Mouse (Mus musculus): ENCODE measurements around the gene Pbxip1. TPM values are rescaled to one million over a fixed set of nuclear protein-coding genes. Genes with fewer than 3 reads are reported as not detected.

Gene Pbxip1
- total RNA-seq, 2 experiments from 2014 or later, result 70.0 to 76.0 TPM

DNA sequence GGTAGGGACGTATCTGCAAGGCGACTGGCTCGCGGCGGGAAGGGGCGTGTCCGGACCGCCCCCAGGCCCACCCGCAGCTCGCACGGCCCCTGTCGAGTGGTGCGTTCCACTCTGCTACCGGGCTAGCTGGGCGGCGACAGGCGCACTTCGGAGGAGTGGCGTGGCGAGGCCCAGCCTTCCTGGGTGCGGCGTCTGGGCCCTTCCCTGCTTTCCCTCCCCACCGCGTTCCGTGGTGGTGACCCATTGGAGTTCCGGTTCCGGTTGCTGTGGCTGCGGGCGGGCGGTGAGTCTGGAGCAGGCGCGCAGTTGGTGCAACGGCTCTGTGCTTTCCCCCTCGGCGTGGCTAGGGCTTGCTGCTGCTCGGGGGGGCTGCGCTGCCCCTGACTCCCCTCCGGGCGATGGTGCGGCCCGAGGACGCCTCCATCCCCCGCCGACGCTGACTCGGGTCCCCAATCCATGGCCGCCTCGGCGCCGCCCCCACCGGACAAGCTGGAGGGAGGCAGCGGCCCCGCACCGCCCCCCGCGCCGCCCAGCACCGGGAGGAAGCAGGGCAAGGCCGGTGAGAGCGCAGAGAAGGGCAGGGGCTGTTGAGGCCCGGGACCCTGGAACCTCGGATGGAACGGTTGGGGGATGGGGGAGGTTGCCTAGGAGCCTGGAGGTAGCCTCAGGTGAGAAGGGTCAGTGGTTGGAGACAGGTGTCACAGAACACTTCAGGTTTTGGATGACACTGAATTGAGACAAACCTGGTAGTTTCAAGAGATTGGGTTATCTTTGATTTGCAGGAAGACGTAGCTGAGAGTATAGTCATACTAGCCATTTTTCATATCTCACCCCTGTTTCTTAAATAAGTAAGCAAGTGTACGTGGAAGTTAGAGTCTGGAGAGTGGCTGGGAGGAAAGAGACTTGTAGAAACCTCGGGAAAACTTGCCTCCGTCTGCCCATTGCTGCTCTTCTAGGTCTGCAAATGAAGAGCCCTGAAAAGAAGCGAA, 6.0 kb upstream of the Pbxip1 start, which contains the start of gene Pygo2:
TSS of gene Pygo2 (plus strand) at position 44 of the 989 bp plus-strand sequence.
- DNase-seq, result peak; percentile 94 to 98

DNA sequence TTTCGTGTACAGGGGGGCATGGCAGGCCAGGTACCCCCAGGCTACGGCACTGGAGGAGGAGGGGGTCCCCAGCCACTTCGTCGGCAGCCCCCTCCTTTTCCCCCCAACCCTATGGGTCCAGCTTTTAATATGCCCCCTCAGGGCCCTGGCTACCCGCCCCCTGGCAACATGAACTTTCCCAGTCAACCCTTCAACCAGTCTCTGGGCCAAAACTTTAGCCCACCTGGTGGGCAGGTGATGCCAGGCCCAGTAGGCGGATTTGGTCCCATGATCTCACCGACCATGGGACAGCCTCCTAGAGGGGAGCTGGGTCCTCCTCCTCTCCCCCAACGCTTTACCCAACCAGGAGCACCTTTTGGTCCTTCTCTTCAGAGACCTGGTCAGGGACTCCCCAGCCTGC, 3.9 kb upstream of the Pbxip1 start:
- DNase-seq, result no peak

DNA sequence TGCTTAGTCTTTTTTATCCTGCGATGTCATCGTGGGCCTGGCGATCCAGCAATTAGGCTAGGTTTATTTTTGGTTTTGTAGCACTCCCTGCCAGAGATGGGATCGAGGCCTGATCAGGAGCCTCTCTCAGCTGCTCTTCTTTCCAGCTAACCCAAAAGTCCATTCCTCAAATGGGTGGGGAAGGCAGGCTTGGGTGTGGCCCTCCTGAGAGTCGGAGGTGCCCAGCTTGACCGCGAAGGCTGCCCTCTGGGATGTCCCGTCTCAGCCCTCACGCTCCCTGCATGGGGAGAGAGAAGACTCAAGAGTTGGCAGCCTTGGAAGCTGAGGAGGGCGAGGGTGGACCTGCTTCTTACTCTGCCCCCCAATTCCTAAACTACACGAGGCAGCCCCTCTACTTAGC, 2.0 kb upstream of the Pbxip1 start:
- DNase-seq, result no peak

DNA sequence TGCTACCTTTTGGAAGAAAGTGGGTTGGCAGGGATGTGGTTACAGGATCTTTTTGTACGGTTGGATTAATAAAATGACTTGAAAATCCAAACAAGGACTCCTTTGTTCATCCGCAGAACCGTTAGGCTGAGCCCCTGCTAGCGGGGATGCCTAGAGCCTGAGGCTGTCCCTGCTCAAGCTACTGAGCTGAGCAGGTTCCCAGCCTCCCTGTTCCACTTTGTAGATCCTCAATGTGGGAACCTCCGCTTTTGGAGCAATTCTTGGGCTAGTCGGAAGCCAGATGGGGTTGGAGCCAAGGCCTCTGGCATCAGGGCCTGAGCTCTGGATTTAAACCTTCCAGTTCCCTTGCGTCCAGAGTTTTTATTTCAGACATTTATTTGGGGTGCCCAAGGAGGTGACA, 1.5 kb upstream of the Pbxip1 start:
- no peak for DNase-seq

DNA sequence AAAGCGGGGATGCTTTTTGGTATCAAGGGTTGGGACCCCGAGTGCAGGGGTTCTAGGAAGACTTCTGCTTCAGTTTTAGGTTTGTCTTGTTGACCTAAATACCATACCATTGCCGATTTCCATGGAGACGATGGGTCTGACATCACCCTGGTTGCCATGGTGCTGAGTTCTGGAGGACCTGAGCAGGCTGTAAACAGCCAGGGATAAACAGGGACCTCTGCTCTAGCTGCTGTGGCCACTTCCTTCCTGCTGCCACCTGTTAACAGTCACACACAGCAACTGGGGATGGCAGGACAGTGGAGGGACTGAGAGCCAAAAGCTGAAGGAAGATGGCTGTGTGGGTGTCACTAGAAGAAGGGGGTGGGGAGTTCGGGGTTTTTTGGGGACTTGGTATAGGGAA, 763 bp downstream of the Pbxip1 start:
- no peak for DNase-seq

DNA sequence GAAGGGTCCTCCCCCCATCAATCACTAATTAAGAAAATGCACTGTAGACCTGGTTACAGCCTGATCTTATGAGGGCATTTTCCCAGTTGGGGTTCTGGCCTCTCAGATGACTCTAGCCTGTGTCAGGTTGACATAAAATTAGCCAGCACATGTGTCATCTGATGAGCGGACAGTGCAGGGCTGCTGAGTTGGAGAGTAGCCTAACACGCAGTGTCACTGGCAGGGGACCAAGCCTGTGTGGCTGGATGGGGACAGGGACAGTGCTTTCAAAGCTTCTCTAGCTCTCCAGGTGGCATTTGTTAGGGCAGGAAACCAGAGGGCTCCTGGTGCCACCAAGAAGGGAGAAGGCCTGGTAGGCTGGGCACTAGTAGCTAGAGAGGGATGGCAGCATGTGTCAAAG, 4.2 kb downstream of the Pbxip1 start:
- DNase-seq, result no peak

DNA sequence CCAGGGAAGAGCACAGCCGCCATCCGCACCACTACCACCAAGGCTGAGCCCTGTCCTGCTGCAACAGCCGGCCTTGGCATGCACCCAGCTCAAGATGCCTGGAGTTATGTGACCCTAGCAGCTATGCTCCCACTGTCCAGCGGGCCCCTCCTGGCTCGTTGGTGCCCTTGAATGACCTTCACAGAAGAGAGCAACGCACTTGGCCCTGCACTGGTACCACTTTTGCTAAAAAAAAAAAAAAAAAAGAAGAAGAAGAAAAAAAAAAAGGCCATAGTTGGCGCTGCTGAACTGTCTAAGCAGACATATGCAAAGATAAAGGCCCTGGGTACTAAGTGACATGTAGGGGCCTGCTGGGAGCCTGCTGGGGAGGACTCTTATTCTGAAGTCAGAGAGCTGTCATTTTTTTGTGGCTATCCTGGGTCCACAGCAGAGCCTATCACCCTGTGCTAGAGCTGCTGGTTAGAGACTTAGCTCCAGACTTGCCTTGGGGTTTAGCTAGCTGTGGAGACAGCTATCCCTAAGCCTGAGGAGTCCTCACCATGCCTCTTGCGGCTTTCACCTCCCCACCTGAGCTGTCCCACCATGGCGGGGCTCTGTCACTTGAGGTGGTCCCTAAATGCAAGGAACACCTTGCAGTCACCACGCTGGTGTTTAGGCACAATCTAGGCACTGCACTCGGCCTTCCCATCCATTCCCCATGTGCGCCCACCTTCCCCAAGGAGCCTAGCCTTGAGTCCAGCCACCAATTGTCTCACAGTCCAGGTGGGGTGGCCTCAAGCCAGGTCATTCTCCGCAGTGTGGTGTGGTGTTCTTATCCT, 12.4 kb downstream of the Pbxip1 start:
- peak in 1 of 2 experiments; percentile 49 for DNase-seq

DNA sequence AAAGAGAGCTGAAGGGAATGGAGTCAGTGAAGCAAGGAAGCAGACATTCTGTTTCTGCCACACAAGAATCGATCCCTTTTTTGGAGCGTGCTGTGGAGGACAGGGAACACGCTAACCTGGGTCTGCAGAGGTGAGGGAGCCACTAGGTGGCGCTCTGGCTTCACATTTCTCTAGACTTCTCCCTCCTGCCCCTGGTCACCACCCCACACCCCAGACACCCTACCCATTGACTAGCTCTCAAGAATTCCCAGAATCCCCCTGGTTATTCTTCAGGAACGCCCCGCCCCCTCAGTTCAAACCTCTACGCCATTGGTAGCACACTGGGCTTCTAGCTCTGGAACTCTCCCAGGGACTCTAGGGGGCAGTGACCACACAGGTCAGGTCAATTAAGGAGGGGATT, 13.0 kb downstream of the Pbxip1 start:
- DNase-seq, result peak; percentile 61 to 79

DNA sequence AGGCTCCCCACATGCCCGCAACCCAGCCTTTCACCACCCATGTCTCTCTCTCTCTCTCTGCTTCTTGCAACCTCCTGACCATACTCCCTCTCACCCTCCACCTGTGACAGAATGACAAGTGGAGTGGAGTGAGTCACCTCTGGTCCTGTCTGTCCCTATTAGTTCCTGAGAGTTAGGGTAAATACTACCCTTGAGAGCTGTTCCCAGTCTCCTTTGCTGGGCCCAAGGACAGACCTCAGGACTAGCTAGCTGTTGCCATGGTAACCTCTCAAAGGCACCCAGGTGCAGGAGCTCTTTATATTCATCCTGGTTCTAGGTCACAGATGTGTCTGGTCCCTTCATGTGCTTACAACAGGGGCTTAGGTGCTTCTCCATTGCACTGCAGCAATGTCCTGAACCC, 15.4 kb downstream of the Pbxip1 start:
- no peak for DNase-seq

DNA sequence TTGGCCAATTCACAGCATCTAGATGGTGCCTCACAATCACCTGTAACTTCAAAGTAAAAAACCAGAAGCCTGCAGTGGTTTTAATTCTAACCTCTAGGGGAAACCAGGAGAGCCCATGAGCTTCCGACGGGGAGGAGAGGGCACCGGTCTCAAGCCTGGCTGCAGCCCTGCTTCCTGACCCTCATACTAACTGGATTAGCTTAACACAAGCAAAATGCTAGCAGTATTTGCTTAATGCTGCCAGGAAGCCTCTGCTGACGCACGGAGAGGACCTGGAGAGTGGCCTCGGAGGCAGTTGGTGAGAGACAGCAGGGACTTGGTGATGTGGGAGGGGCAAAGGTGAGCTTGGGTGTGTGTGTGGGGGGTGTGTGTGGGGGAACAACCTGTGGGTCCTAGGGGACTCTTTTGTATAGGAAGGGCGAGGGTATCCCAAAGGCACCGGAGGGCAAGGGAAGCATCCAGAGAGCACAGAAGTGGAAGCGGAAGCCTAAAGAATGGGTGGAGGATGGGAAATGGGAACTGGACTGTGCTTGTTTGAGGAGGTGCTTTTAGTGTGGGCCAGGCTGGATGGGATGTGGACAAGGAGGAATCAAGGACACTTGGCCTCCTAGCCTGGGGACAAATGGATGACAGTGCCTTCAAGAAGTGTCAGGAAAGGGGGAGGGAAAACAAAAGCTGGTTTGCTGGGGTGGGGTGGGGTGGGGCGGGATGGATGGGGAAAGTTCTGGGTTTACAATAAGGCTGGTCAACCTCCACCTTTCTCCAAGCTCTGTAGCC, 18.1 kb downstream of the Pbxip1 start, which contains the start of gene Pmvk:
TSS of gene Pmvk (plus strand) at position 141 of the 777 bp plus-strand sequence.
- DNase-seq, result no peak

DNA sequence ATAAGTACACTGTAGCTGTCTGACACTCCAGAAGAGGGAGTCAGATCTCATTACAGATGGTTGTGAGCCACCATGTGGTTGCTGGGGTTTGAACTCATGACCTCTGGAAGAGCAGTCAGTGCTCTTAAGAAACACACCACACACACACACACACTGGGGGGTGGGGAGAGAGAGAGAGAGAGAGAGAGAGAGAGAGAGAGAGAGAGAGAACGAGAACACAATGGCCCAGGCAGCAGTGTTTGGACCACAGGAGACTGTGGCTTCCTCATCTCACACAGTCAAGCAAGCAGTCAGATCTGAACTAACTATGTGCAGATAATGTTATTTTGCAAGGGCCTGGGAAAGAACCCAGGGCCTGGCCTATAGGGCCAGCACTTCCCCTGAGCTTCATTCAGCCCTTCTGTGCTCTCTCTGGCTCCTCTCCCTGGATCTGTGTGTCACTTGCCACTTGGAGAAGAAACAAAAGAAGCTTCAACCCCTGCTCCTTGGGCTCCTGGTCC, 19.3 kb downstream of the Pbxip1 start:
- DNase-seq, result no peak

DNA sequence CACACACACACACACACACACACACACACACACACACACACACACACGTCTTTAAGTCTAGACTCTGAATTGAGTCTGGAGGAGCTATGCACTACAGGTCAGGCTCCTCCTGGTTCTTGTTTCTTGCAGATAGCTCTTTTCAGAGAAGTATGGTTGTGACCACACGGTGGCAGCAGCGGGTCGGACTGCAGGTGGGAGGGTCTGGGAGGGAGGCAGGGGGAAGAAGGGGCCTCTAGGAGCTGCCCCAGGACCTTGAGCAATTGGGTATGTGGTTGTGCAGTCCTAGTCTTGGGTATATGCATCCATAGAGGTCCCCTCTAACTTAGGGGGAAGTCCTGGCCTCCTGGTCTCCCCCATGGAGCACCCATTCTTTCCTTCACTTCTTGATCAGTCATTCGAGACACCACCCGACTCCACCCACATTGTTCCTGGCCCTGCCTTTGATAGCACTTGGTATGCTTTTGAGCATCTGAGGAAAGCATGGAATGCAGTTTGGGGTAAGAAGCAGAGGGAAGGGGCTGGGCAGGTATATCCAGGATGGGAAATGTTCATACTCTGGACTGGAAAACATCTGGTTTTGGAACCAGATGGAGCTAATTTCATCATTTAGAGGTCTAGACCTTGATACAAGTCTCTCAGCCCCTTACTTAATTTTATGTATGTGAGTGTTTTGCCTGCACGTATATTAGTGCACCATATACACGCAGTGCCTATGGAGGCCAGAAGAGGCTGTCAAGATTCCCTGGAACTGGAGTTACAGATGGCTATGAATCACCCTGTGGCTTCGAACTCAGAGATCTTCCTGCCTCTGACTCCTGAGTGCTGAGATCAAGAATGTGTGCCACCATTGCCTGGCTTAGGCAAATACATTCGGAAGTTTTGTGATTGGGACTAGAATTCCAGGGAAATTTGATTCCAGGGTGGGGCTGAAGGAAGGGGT, 20.5 kb downstream of the Pbxip1 start:
- DNase-seq, result peak; percentile 54 to 87

DNA sequence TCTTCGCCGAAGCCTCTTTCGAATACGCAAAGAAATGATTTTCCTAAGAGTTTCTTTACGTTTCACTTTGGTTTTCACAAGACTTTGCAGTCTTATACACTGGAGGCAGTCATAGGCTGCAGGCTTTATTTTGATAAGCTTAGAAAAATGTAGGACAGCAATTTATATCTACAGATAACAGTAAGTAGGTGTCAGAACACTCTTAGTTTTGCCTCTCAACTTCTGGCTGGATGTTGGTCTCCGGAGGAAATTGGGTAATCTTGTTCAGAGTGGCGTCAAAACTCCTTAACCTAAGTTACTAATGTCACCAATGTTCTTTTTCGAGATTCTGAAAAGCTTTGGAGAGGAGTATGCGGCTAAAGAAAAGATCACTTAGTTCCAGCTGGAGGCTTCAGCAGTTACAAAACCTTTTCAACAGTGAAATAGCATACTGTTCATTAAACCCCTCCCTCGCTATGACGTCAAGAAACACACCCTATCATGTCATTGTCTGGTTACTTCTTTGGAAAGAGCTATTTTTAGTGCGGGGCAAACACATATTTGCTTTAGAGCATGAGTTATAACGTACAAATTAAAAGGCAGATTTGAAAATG, 22.0 kb downstream of the Pbxip1 start:
- DNase-seq, result no peak

DNA sequence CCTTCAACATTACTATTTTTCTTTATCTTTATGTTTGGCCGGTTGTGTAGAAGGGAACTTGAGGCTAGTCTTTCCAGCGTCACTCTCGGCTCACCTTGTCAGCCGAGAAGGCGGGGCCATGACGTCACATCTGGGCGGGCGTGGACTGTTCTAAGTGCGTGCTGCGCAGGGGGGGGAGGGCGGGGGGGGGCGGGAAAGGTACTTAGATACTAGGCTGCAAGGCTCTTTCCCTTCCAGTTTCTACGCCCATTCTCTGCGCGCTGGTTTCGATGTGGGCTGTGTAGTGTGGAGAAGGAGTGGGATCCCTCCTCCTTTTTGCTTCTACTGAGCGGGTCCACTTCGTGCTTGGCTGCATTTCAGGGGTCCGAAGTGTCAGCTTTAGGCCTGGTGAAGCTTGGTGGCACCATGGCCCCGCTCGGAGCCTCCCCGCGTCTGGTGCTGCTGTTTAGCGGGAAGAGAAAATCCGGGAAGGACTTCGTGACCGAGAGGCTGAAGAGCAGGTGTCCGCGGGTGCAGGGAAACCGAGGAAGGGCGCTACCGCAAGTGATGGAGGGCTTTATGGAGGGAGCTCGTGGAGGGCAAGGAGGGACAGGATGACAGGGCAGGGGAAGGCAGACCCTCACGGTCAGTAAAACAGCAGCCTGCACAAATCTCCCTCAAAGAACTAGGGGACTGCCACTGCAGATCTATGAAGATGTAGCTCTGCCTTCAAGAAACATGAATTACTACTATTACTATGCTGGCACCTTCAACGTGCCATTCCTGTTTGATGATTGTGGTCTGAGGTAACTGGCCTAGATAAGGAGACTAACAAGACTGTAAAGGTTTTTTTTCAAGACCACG, 22.7 kb downstream of the Pbxip1 start:
- peak; percentile 92 to 96 for DNase-seq

DNA sequence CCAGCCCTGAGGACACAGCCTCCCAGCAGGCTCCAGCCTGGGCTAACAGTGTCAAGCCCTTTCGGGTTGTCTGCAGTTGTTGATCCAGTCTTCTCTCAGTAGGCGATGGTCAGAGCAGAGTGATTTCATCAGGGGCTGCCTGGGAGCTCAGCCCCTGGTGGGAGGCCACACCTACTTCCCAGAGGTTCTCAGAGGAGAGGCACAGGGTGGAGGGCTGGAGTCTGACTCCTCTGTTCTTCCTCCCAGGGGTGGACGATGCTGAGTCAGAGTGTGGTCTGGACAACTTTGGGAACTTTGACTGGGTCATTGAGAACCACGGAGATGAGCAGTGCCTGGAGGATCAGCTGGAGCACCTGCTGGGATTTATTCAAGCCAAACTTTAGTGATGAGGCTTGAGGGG, 31.8 kb downstream of the Pbxip1 start:
- DNase-seq, result no peak

DNA sequence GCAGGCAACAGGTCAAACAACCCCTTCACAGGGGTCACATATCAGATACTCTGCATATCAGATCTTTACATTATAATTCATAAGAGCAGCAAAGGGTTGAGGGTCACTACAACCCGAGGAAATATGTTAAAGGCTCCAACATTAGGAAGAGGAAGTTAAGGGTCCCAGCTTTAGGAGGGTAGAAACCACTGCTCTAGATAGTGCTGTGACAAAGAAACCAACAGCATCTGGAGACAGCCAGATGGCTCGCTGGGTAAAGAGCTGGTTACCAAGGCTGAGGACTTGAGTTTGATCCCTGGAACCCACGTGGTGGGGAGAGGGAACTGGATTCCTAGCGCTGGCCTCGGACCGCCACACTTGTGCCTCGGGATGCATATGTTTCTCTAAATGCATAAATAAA, 35.8 kb downstream of the Pbxip1 start:
- DNase-seq, result no peak

DNA sequence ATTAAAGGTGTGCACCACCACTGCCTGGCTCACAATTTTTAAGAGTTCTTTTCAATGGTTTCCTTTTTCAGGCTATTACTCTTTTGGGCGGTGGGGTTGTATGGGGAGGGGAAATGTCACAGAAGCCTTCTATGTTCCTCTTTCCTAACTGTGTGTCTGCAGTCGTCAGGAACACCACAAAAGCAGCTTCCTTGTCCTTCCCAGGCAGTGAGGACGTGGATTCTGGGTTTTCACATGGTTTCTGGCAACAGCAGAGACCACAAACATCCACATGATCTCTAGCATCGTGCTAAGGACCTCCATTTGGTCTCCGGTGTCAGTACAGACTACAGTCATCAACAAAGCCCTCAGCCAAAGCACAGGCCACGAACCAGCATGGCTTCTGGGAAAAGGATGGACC, 37.3 kb downstream of the Pbxip1 start:
- no peak for DNase-seq

DNA sequence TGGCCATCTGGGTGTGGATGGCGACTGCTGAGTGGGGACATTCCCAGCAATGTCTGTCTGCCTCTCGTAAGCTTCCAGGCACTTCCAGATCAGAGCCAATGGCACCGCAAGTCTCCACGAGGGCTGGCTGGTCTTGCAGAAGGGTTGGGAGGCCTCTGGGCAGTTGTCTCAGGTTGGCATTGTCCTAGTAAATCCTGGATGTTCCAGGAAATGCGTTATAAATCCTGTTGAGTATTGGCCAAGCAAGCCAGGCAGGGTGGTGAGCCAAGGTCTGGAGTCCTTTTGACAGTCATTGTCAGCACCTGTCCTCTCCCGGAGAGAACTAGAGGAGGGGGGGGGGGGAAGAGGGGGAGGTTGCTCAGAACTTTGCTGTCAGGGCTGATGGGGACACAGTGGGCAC, 42.5 kb downstream of the Pbxip1 start:
- no peak for DNase-seq

DNA sequence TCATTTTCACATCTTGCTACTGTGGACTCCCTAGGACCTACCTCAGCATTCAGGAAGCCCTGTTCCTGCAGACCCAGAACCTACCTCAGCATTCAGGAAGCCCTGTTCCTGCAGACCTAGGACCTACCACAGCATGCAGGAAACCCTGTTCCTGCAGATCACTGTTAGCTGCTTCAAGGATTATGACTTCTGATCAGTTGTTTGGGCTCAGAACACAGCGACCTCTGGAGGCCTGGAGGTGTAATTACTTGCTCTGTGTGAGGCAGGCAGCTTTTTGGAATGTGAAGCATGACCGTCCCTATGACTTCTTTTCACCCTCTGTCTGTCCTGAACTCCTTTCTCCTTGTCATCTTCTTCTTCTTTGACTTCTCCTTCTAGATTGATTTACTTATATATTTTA, 45.0 kb downstream of the Pbxip1 start:
- no peak for DNase-seq

All from heart, adult 18-20 months (tissue).